Mouse (Mus musculus) CH12.LX (cell line): Measurements from ENCODE around the gene Adgrg6.

Experiments
- BHLHE40 ChIP-seq: IDR thresholded peaks from 2 replicates; pipeline ENCODE4 v1.6.1; 2011; ENCODE audit warnings: mild to moderate bottlenecking, low read depth, low read length, improper control_type of control experiment
- CTCF ChIP-seq, 2 experiments: IDR thresholded peaks in 1 of 2; conservative IDR thresholded peaks in 1 of 2; 2 replicates each; pipeline ENCODE4 v1.5.1; 2011 to 2012; ENCODE audit warnings: low read depth in 2 of 2, low read length in 2 of 2, improper control_type of control experiment in 1 of 2, inconsistent platforms in 1 of 2, mild to moderate bottlenecking in 1 of 2, moderate library complexity in 1 of 2
- EP300 ChIP-seq: IDR thresholded peaks from 2 replicates; pipeline ENCODE4 v1.6.1; 2011; ENCODE audit warnings: low read length, improper control_type of control experiment
- IRF4 ChIP-seq: IDR thresholded peaks from 2 replicates; pipeline ENCODE4 v1.6.1; 2014; ENCODE audit warnings: low read depth, mild to moderate bottlenecking, inconsistent platforms, low read length, improper control_type of control experiment
- JUN ChIP-seq: IDR thresholded peaks from 2 replicates; pipeline ENCODE4 v1.6.1; 2011; ENCODE audit warnings: low read depth, mild to moderate bottlenecking, low read length, improper control_type of control experiment, moderate library complexity; ENCODE audit not compliant: insufficient read depth
- MYC ChIP-seq: IDR thresholded peaks from 2 replicates; pipeline ENCODE4 v1.6.1; 2011; ENCODE audit warnings: low read depth, mild to moderate bottlenecking, improper control_type of control experiment, low read length
- POLR2A ChIP-seq: IDR thresholded peaks from 2 replicates; pipeline ENCODE4 v1.6.1; 2011; ENCODE audit warnings: low read depth, mild to moderate bottlenecking, improper control_type of control experiment, low read length
- RCOR1 ChIP-seq: conservative IDR thresholded peaks from 2 replicates; pipeline ENCODE4 v1.6.1; 2012; ENCODE audit warnings: low read depth, mild to moderate bottlenecking, inconsistent platforms, low read length, improper control_type of control experiment
- SMC3 ChIP-seq: IDR thresholded peaks from 2 replicates; pipeline ENCODE4 v1.6.1; 2011; ENCODE audit warnings: low read depth, low read length, improper control_type of control experiment

DNA sequence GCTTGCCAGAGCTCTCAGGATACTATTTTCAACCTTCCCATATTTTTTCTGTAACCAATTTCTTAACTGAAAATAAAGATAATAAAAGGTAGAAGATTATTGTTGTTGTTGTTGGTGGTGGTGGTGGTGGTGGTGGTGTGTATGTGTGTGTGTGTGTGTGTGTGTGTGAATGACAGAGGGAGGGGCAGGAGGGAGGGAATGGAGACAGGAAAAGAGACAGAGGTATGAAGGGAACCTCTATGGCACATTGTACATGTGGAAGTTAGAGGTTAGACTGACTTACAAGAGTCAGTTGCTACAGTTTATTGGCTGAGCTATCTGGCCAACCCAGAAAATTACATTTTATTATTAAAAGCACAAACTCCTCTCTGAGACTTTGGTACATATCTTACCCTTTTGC lies 49.8 kb downstream of the Adgrg6 start:
- no peak for TF ChIP-seq EP300
- no peak for TF ChIP-seq CTCF (conservative IDR thresholded peaks at IDR 0.05 in 1 of 2, IDR thresholded peaks at IDR 0.05 in 1 of 2; ENCODE audit: low read depth in 2 of 2, low read length in 2 of 2)
- TF ChIP-seq BHLHE40, result no peak
- TF ChIP-seq MYC, result no peak
- TF ChIP-seq RCOR1, result no peak
- TF ChIP-seq POLR2A, result no peak
- TF ChIP-seq IRF4, result no peak
- no peak for TF ChIP-seq JUN
- TF ChIP-seq SMC3, result no peak
